Mouse (Mus musculus) megakaryocyte progenitor cell, adult 5-6 weeks (primary cell): ENCODE results near the gene Zbtb45. TPM values are rescaled to one million over a fixed set of nuclear protein-coding genes. Genes with fewer than 3 reads are reported as not detected.

Experiments
- ATAC-seq: replicated peaks from 2 replicates; pipeline ENCODE4 v1.8.0; 2016; ENCODE audit warnings: mild to moderate bottlenecking, moderate TSS enrichment, inconsistent platforms; ENCODE audit not compliant: poor library complexity
- total RNA-seq, 2 experiments: library from RNA; stranded (forward) in 1 of 2; stranded (reverse) in 1 of 2; fragments of 157-497, 149-512 nt in 1 of 2; fragments of 200-1000 nt in 1 of 2; gene quantifications; 2 replicates each; pipeline versions ENCODE4 v1.2.3 to v1.2.4; 2015 to 2017

The Zbtb45 gene
- total RNA-seq, 2 experiments from 2014 or later: 9.8 to 11.4 TPM

DNA sequence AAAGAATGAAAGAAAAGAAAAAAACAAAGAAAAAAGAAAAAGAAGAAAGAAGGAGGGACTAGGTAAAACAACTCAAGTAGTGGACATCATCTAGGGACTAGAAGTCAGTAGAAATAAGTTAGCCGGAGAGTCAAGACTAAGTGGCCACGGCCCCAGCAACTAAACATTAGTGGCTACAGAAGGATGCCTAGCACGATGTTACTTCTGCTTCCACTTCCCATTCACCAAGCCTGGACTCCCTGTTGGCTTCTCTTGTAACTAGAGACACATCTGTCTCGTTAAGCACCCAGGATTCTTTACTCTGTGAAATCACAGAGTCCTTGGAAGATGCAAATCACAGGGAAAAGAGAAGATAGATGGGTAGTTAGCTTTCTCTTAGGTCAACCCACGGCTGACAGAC is 52.3 kb downstream of the Zbtb45 start:
- no peak for ATAC-seq

DNA sequence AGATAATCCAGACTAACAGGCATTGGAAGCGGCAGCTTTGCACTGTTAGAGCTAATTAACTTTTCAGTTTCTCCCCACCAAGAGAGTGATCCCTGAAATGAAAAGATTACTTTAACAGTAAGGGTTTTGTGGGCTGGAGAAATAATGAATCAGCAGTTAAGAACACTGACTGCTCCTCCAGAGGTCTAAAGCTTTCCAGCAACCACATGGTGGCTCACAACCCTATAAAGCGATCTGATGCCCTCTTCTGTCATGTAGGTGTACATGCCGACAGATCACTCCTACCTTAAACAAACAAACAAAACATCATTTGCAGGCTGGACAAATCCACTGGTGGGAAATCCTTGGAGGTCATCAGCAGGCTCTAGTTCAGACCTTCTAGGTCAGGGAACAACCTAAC is 54.9 kb downstream of the Zbtb45 start:
- ATAC-seq: peak; percentile 90

Other genes with a start within 250 kb of the Zbtb45 start
- 0.95 and 2.0 TPM in 2 replicates for gene Zscan18, start 206.4 kb downstream of the Zbtb45 start, total RNA-seq (2015)
- 1.1 and 1.7 TPM in 2 replicates for gene Zscan18, start 206.4 kb downstream of the Zbtb45 start, total RNA-seq (2017)
- gene Zfp329, start 191.2 kb downstream of the Zbtb45 start, total RNA-seq (2015): 6.5 and 7.5 TPM in 2 replicates
- 6.2 and 7.8 TPM in 2 replicates for gene Zfp329, start 191.2 kb downstream of the Zbtb45 start, total RNA-seq (2017)
- 26.4 and 30.9 TPM in 2 replicates for gene Zfp110, start 175.3 kb downstream of the Zbtb45 start, total RNA-seq (2015)
- gene Zfp110, start 175.3 kb downstream of the Zbtb45 start, total RNA-seq (2017): 31.2 and 36.8 TPM in 2 replicates
- 3.2 and 5.9 TPM in 2 replicates for gene Zfp128, start 128.9 kb downstream of the Zbtb45 start, total RNA-seq (2015)
- 2.0 and 2.7 TPM in 2 replicates for gene Zfp128, start 128.9 kb downstream of the Zbtb45 start, total RNA-seq (2017)
- 20.6 and 22.2 TPM in 2 replicates for gene Zscan22, start 112.2 kb downstream of the Zbtb45 start, total RNA-seq (2015)
- gene Zscan22, start 112.2 kb downstream of the Zbtb45 start, total RNA-seq (2017): 6.4 and 8.2 TPM in 2 replicates
- gene Rps5, start 87.7 kb downstream of the Zbtb45 start, total RNA-seq (2015): 3,071 and 3,115 TPM in 2 replicates
- 1,264 and 1,790 TPM in 2 replicates for gene Rps5, start 87.7 kb downstream of the Zbtb45 start, total RNA-seq (2017)
- gene Rnf225, start 82.6 kb downstream of the Zbtb45 start, total RNA-seq (2015): 0.76 and 1.0 TPM in 2 replicates
- 0.57 and 0.62 TPM in 2 replicates for gene Rnf225, start 82.6 kb downstream of the Zbtb45 start, total RNA-seq (2017)
- 3.9 and 4.0 TPM in 2 replicates for gene Zfp324, start 44.2 kb downstream of the Zbtb45 start, total RNA-seq (2015)
- gene Zfp324, start 44.2 kb downstream of the Zbtb45 start, total RNA-seq (2017): 6.5 and 8.5 TPM in 2 replicates
- 3.1 and 4.4 TPM in 2 replicates for gene Zfp446, start 32.2 kb downstream of the Zbtb45 start, total RNA-seq (2015)
- gene Zfp446, start 32.2 kb downstream of the Zbtb45 start, total RNA-seq (2017): 2.6 and 3.3 TPM in 2 replicates
- not detected in 2 replicates for gene Slc27a5, start 11.8 kb downstream of the Zbtb45 start, total RNA-seq (2015)
- gene Slc27a5, start 11.8 kb downstream of the Zbtb45 start, total RNA-seq (2017): not detected in 2 replicates
- gene Trim28, start 10.9 kb downstream of the Zbtb45 start, total RNA-seq (2015): 389 and 409 TPM in 2 replicates
- gene Trim28, start 10.9 kb downstream of the Zbtb45 start, total RNA-seq (2017): 506 and 507 TPM in 2 replicates
- 145 and 150 TPM in 2 replicates for gene Chmp2a, start 24.8 kb upstream of the Zbtb45 start, total RNA-seq (2015)
- gene Chmp2a, start 24.8 kb upstream of the Zbtb45 start, total RNA-seq (2017): 168 and 203 TPM in 2 replicates
- 150 and 160 TPM in 2 replicates for gene Ube2m, start 28.2 kb upstream of the Zbtb45 start, total RNA-seq (2015)
- 123 and 179 TPM in 2 replicates for gene Ube2m, start 28.2 kb upstream of the Zbtb45 start, total RNA-seq (2017)
- gene Mzf1, start 44.7 kb upstream of the Zbtb45 start, total RNA-seq (2015): 0.37 and 1.1 TPM in 2 replicates
- gene Mzf1, start 44.7 kb upstream of the Zbtb45 start, total RNA-seq (2017): 0.25 and 1.1 TPM in 2 replicates
- gene Vmn1r85, start 85.1 kb upstream of the Zbtb45 start, total RNA-seq (2015): not detected in 2 replicates
- gene Vmn1r85, start 85.1 kb upstream of the Zbtb45 start, total RNA-seq (2017): not detected in 2 replicates
- not detected in 2 replicates for gene Vmn1r86, start 109.9 kb upstream of the Zbtb45 start, total RNA-seq (2015)
- not detected in 2 replicates for gene Vmn1r86, start 109.9 kb upstream of the Zbtb45 start, total RNA-seq (2017)
- gene Vmn1r87, start 130.1 kb upstream of the Zbtb45 start, total RNA-seq (2015): not detected in 2 replicates
- gene Vmn1r87, start 130.1 kb upstream of the Zbtb45 start, total RNA-seq (2017): not detected in 2 replicates
- gene Vmn1r88, start 149.5 kb upstream of the Zbtb45 start, total RNA-seq (2015): 0.02 and 0.12 TPM in 2 replicates
- gene Vmn1r88, start 149.5 kb upstream of the Zbtb45 start, total RNA-seq (2017): under 0.01 TPM in 1 of 2 replicates, not detected in the other
- not detected in 2 replicates for gene Vmn1r89, start 203.0 kb upstream of the Zbtb45 start, total RNA-seq (2015)
- gene Vmn1r89, start 203.0 kb upstream of the Zbtb45 start, total RNA-seq (2017): not detected in 2 replicates